Mouse (Mus musculus): ENCODE results near the gene Cnpy1.

The Cnpy1 gene

DNA sequence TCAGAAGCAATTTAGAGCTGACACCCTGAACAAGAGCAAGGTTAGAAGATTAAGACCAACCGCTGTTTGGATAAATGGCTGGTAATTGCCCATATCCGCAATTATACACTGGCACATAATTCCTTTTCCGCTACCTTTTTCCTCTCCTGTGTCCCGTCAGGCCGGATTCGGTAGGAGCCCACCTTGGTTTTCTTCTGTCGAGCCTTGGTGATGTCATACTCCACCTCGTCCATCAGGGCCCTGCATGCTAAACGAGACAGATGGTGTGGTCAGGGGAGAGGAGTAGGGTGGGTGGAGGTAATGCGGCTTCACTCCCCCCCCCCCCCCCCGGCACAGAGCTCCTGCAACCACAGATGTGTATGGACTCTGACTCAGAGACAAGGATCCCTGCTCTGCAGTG, at the start of gene Cnpy1:
Cnpy1 (minus strand) TSS at position 233 of the 400 bp plus-strand sequence.
- no peak for DNase-seq

DNA sequence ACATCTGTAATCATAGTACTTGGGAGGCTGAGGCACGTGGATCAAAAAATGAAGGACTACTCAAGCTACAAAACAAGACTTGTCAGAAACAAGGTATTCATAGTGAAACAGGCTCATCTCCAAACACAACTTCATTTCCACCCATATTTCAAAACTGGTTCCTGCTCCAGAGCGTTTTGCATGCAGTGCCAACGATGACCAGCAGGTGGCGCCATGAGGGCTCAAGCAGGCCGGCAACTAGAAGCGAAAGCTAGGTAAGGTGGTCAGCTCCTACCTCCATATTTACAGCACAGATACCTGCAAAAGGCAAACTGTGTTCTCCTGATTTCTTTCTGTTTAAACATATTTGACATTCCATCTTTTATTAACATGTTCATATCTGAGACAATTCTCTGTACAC, 48.4 kb upstream of the Cnpy1 start:
- DNase-seq, result peak; percentile 42 to 45

DNA sequence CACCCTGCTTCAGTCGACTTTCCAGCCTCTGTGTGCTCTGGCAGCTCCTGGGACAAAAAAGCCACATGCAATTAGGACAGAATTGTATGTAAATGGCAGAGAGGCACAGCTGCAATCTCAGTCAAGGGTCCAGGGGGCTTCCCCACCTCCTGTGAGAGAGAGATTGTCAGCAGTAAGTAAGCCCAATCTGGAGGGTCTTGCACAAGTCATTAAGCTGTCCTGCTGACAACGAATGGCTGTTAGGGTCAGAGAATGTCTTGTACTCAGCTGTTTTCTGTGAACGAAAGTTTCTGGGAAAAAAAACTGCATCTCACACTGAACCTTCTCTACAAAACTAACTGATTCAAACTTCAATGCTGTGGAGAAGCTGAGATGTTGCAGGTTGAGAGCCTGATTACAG, 46.7 kb upstream of the Cnpy1 start:
- no peak for DNase-seq

DNA sequence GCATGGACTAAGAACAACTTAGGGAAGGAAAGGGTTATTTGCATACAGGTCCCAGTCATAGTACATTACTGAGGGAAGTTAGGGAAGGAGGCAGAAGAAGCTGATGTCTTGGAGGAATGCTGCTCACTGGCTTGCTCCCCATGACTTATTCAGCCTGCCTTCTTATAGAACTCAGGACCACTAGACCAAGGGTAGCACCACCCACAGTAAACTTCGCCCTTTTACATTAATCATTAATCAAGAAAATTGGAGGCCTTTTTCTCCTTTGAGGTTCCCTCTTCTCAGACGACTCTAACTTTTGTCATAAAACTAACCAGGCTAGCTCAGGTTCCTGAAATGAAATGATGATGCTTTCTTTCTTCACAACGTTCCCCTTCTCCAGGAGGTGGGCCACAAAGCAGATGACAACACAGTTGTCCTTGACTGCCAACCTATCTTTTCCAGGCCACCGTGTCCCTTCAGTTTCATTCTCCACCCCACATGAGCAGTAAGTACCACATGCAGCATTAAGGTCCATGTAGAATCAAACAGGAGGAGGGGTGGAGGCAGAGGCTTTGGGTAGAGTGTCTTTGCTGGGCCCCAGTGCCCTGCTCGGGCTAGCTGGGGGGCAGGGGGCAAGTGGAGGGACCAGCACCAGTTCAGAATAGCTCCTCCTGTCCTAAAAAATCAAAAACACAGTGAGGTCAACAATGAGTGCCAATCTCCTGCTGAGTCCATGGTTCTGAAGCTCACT, 45.7 kb upstream of the Cnpy1 start:
- DNase-seq, result no peak

DNA sequence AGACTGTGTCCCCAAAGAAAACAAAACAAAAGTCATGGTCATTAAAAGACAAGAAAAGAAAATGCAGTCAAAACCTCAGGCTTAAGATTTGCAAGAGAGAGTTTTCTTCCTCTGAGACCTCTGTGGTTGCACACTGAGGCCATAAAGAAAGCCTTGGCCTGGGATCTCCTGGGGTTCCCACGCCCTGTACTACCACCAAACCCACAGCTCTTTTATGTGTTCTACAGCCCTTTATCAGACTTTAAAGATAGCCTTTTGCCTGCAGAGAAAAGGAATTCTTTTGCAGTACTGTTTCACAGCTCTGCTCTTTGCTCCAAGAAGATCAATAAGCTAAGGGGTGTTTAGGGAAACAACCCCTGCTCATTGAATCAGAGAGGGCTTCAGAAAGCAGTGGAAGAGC, 45.0 kb upstream of the Cnpy1 start:
- no peak for DNase-seq

DNA sequence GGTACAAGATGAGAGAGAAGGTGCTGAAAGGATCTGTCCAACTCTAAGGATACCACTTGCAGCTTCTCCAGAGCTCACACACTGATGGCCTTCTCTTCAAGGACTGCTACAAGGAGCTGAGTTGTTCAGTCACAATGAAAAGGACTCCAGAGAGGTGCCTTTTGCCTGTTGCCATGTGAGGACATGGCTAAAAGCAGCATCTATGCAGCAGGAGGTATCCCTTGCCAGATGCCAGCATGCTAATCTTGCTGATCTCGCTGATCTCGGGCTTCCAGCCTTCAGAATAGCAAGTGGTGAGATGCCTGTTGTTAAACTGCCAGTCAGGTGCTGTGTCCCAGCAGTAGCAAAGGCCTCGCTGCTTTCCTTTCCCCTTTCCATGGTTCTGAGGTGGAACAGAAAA, 43.5 kb upstream of the Cnpy1 start:
- DNase-seq, result no peak

DNA sequence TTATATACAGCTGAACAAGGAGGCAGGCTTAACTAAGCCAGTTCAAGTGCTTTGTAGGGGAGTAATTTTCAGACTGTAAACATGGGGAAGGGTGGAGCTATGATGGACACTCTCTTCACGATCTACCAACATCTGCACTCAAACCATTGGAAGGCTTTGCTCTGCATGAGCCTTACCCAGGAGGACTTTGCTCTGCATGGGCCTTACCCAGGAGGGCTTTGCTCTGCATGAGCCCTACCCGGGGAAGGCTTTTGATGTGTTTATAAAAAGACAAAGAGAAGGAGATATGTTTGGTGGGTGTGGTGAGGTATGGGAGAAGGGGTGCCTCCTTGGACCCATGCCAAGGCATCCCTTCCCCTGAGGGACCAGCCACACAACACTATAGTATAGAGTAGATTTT, 31.7 kb upstream of the Cnpy1 start:
- DNase-seq, result no peak

DNA sequence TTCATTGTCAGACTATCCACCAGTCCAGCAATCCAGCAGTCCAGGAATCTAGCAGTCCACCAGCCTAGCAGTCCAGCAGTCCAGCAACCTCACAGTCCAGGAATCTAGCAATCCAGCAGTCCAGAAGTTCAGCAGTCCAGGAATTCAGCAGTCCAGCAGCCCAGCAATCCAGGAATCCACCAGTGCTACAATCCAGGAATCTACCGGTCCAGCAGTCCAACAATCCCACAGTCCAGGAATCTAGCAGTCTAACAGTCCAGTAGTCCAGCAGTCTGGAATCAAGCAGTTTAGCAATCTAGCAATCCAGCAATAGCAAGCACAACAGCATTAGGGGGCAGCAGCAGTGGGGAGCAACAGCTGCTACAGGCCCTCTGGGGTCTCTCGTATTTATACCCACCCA, 27.2 kb upstream of the Cnpy1 start:
- no peak for DNase-seq

DNA sequence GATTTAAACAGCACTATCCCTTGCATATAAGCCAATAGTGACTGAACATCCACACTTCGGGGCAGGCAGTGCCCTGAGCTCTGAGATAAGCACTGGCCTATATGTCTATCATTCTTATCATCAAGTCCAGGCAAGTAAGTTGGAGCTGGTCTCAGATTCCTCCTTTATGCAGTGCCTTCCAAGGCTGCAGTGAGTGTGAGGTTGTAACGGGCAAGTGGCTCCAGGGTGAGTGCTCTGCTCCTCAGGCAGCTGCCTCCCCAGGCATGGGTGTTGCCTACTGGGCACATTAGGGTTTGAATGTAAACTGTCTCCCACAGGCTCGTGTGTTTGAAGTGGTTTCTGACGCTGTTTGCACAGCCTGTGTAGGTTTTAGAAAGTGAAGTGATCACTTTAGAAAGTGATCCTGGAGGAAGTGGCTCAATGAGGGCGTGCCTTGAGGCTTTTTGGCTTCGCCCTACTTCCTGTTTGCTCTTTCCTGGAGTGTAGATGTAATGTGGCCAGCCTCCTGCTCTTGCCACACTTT, 23.9 kb upstream of the Cnpy1 start:
- DNase-seq, result peak; percentile 5 to 32

DNA sequence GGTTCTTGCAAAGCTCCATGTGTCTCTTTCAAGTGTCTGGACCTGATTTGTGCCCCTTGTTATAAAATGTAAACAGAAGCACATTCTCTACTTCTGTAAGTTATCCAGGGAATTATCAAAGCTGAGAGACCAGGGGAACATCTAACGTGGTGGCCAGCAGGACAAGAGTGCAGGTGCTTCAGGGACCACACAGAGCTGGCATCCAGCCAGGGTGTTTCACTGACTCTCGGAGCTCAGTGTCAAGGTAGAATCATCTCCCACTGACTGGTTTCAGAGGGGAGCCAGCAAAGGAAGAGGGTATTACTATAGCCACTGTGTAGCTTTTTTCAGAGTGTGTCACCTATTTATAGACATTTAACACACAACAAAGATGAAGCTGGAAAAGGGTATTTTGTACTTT, 22.0 kb upstream of the Cnpy1 start:
- DNase-seq, result no peak

DNA sequence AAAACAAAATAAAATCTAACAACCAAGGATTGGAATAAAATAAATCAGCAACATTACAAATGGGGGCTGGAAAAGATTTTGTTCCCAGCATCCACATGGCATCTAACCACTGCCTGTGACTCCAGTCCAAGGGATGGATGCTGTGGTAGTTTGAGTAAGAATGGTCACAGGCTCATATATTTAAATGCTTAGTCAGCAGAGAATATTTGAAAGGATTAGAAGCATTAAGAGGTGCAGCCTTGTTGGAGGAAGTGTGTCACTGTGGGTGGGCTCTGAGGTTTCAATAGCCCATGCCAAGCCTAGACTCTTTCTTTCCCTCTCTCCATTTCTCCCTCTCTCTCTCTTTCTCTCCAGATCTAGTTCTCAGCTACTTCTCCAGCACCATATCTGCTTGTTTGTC, 20.0 kb upstream of the Cnpy1 start:
- no peak for DNase-seq

DNA sequence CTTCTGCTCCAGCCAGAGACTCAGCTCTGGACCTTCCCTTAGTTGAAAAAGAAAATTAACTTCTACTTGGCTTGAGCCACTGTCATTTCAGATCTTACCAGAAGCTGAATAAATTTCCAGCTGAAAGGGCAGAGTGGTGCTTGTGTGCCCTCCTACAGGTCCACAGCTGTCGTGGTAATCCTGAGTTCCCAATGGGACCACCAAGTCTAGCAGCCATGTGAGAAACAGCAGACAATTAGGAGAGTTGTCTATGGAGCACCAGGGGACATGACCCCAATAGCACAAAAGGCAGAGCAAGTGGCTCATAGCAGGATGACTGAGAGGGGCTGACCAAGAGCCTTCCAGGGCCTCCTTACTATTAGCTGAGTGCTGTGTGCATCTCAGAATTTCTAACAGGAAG, 18.2 kb upstream of the Cnpy1 start:
- DNase-seq, result no peak

DNA sequence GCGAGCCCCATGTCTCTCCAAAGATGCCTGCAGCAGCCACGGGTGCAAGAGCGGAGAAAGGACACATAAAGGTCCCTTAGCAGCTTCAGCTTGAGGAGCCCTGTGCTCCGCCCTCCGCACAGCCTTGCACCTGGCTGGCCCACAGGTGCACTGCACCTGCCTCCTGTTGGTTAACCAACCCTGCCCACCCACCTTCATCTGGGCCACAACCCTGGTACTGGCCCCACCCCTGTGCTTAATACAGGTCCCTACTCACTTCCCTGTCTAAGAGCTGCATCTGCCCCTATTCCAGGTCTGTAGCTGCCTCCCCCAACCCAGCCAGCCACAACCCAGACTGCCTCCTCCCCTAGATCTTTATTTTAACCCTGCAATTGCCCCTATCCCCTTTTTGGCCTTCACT, 16.5 kb upstream of the Cnpy1 start:
- no peak for DNase-seq

DNA sequence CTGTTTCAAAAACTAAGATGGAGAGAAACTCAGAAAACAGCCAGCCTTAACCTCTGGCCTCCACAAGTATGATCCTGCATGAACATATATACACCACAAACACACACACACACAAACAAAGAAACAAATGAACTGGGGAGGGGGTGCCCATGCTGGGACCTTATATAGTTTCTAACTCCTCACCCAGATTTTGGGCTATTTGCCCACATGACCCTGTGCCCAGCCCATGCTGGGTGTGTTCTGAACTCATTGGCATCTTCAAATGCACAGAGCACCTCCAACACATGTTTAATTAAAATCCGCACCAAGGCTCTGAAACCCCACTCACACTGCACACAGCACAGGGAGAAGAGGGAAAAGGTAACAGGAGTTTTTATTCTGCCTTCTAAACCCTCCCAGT, 14.3 kb upstream of the Cnpy1 start:
- no peak for DNase-seq

DNA sequence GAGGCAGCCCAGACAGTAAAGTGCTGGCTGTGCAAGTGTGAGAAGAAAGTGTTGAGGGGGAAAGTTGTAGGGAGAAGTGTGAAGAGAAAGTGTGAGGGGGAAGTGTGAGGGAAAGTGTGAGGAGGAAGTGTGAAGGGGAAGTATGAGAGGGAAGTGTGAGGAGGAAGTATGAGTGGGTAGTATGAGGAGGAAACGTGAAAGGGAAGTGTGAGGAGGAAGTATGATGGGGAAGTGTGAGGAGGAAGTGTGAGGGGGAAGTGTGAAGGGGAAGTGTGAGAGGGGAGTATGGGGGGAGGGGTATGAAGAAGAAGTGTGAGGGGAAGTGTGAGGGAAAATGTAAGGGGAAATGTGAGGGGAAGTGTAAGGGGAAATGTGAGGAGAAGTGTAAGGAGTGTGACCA, 13.8 kb upstream of the Cnpy1 start:
- DNase-seq, result no peak

DNA sequence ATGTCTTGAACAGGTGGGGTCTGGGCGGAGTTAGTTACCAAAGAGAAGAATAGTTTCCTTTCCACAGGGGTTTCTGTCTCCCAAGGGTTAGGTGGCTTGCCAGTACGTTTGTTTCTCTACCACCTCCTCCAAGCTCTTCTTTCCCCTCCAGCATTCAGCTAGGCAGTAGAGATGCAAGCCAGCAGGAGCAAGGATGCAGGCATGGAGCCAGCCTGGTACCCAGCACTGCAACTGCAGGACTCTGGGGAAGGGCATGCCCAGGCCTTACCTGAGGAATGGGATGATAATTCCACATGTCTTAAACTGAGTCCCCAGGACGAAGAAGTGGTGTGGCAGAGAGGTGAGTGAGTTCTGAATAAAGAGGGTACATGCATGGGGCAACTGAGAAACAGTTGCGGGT, 12.2 kb upstream of the Cnpy1 start:
- no peak for DNase-seq

DNA sequence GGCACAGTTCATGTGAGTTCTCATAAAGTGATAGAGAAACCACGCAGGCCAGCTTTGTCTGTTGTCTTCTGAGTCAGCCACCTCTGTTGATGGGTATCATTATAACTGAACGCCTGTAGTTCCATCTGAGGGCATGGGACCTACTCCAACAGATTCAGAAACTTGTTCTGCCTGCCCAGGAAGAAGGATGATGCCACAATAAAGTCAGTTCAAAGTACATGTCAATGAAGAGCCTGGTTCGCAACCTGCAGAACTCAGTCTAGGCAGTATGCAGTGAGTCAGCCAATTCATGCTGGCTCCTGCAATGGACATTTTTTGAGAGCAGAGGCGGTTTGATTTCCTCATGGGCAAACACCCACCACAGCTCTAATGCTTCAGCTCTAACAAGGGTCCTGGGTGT, 7.4 kb upstream of the Cnpy1 start:
- no peak for DNase-seq

DNA sequence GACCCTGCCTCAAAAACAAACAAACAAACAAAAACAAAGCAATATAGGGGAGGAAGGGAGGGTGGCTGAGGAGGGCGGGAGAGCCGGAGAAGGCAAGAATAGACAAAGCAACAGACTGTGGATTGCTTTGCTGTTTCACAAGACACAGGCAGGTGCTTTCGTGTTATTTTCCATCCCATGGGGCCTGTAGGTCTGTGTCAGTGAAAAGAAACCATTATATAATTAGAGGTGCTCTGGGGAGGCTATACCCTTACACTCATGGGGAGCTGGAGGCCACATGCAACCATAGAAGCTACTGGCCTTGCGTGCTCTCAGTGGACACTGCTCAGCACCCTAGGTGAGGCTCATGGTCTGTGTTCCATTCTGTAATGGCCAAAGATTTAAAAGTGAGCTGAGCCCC, 6.7 kb upstream of the Cnpy1 start:
- no peak for DNase-seq

DNA sequence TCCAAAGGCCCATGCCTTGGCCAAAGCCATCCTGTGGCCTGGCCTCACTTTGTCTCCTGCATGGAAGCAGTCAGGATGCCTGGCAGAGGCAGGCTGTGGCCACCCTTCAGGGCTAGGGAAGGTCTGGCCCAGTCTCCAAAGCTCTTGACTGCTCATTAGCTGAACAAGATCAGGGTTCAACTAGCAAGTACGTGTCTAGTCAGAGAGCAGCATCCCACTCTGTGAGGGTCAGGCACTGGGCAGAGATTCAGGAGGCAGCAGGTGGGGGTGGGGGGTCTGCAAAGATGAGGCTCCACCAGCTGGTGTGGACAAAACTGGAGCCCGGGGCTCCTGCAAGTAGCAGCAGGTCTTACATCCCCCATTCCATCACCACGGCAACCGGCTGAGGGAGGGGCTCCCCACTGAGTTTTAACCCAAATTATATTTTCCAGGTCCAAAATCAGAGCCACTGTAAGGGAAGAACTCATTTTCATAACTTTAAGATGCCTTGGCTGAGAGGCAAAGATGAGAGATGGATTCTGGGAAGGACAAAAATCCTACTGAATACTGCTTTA, 5.7 kb upstream of the Cnpy1 start:
- no peak for DNase-seq

DNA sequence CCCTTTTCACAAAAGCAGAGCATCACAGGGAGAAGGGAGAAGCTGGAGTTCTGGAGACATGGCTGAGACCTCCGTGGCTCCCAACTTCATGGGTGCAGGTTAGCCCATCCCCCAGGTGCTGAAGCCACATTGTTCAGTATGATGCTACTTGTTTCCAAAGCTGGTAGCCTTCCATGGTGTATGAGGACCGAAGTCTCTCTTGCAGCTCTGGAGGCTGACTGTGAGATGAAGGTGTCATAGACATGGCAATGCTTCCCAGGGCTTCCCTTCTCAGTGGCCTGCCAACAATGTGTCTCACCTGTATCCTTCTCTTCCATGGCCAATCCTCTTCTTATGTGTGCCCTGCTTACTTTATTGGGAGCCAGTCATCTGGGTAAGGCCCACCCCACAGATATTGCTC, 4.9 kb upstream of the Cnpy1 start:
- no peak for DNase-seq

DNA sequence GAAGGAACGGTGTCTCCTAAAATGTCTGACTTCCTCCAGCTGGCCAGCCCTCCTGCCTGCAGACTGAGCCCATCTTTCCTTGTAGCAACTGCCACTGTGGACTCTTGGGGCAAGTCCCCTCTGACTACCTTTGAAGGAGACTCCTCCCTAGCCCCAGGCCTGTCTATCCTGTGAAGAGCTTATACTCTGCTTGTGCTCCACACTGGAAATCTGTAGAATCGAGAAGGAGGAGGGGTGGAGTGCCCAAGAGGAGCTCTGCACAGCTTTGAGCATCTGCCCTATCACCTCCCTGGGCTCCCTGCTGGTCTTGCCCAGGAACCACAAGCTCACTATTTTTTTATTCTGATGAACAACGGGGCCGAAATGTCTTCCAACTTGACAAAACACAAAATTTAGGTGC, 485 bp downstream of the Cnpy1 start:
- no peak for DNase-seq

DNA sequence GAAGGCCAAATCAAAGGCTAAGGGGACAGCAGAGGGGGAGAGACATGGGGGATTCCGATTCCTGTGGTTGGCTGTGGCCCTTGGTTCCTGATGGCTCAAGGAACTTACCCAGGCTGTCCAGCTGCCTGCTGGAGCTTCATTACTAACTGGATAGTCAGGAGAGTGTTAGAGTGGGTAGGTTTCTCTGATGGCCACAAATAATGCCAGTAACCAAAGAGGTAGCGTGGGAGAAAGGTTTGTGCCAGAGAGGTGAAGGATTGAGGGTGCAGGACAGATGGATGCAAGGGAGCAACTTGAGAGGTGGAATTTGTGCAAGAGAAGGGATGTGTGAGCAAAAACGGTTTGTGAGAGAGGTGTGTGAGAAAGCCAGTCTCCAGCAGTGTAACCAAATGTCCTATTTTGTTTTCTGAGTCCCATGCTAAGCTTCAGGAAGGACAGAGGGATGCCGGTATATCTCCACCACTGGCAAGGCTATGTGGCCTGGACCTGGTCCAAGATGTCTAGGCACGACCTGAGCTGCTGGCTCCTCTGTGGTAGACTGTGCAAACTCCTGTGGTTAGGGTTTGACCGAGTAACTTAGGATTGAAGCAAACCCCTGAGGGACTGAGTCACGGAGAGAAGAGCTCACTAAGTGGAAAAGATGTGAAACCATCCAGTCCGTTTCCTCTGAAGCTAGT, 2.0 kb downstream of the Cnpy1 start:
- DNase-seq, result no peak

DNA sequence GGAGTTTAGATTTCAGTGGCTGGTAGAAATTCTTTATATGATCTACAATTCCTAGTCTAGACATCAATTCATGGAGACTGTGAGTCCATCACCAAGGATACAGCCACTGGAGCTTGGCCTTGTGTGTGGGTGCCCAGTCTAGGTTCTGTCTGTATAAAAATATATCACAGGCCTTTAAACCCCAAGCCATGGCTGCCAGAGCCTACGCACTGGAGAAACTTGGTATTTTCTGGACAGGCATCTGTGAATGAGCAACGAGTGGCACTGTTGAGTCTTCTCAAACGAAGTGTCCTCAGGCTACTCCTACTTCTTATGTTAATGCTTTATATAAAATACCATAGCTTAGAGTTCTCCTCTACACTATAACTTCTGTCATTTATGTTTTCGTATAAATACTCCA, 4.2 kb downstream of the Cnpy1 start:
- DNase-seq, result no peak

DNA sequence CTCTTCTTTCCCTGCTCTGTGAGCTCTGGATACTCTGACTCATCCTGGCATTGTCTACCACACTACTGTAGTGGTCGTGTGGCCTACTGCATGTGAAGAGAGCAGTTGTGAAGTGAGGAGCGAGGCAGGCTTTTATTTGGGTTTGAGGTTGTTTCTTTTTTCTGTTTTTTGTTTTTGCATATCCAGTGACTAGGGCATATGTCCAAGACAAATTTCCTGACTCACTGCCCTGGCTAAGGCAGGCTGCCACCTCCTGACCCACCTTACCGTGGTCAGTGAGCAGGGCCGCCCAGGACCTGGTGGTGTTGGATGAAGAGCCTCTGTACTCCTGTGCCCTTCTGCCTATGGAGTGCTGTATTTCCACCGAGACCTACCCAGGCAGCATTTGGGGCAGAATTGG, 5.8 kb downstream of the Cnpy1 start:
- DNase-seq, result no peak

Measured in thymus, adult 18-20 months (tissue).